Comparison of ENCODE assay signal across 10 mouse cellular contexts in the genomic region with DNA sequence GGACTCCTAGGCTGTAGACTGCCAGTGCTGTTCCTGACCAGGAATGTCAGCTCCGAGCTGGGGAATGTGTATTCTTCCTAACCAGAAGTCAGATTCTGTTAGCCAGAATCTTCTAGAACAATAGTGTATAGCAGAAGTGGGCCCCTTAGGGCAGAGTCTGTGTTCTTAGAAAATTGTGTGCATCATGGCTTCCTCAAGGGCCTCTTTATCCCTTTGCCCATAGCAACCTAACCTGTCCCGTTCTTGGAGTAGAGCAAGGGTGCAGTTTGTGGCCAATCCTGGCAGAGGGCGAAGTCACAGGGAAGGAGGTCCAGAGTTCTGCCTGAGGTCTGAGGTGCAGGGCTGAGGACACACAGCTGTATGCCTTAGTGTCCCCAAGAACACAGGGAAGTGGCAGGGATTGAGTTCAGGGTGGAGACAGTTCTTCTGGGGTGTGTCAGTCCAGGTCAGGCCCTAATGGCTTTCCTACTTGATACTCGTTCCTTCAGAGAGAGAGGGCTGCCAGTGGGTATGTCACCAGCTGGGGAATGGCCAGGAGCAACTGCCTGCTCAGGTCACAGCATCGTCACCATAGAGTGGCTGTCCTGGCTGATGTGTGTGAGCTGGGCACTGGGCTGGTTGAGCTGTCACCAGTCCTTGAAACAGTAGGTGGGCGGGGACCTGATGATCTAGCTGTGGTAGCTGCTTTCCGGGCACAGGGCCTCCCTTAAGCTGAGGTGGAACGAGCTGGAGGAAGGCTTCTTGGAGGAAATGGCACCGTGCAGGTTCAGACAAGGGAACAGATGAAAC. TPM values are rescaled to one million over a fixed set of nuclear protein-coding genes. Genes with fewer than 3 reads are reported as not detected.
DNase-seq lines count a peak whose midpoint lies in the region; TF ChIP-seq lines count a peak whose summit lies in the region.
"Had no signal": no experiment of that assay in that cellular context is flagged by ENCODE, and none has a peak within 500 bp of the region (broad histone marks: within the 10 kb centered on the region; RNA-seq: fewer than 3 reads in every experiment).

No protein-coding gene starts in this region.

- TF ChIP-seq EP300 in MEL (IDR thresholded peaks at IDR 0.05; ENCODE audit: low read depth in 1 of 2, low read length in 2 of 2) = no peak

- peak; percentile 52 for DNase-seq in MEL (ENCODE audit: low read depth, low spot score)
- DNase-seq in adrenal gland, postnatal 25 days = peak; percentile 66
- DNase-seq in heart, postnatal 10 days = peak; percentile 57 to 58
- peak; percentile 31 for DNase-seq in lung, postnatal 14 days
- DNase-seq in embryo, embryonic 11 days = no peak
- no peak for DNase-seq in cerebellum, postnatal 4 days (ENCODE audit: low spot score in 2 of 2)
- no peak for DNase-seq in cerebellum, adult 9-10 months
- DNase-seq: thymus, postnatal 25 days had no signal

- no peak for TF ChIP-seq RAD21 in MEL (IDR thresholded peaks at IDR 0.05; ENCODE audit: low read depth, low read length)

- TF ChIP-seq POLR2A in MEL (IDR thresholded peaks at IDR 0.05; ENCODE audit: control insufficient read depth in 1 of 2, insufficient read depth in 1 of 2, low read depth in 1 of 2, low read length in 2 of 2, poor library complexity in 1 of 2) = 0 out of 4 replicates have a peak, but pooled peaks of 1 of the 2 experiments have one; percentile 28

- no peaks in the 10 kb centered on the region for H3K79me2 ChIP-seq in MEL (ENCODE audit: control insufficient read depth, insufficient read depth, low read length, poor library complexity)

- H3K4me1 ChIP-seq in MEL (ENCODE audit: control insufficient read depth in 1 of 2, insufficient read depth in 2 of 2, low read length in 2 of 2) = peaks cover 22 to 54% of the 10 kb centered on the region in 2 experiments

- no peaks in the 10 kb centered on the region for H3K9me3 ChIP-seq in MEL (replicated peaks; ENCODE audit: insufficient read depth, low read length)

- H3K4me3 ChIP-seq in MEL (ENCODE audit: control insufficient read depth in 1 of 2, insufficient read depth in 1 of 2, low read depth in 2 of 2, low read length in 2 of 2) = no peak overlapping the region
- H3K4me3 ChIP-seq: myocyte had no signal

- no peak for TF ChIP-seq CTCF in MEL (IDR thresholded peaks at IDR 0.05 in 2 of 3, conservative IDR thresholded peaks at IDR 0.05 in 1 of 3; ENCODE audit: control insufficient read depth in 1 of 3, insufficient read depth in 1 of 3, low read depth in 2 of 3, low read length in 3 of 3, poor library complexity in 1 of 3, severe bottlenecking in 1 of 3)

- H3K27me3 ChIP-seq in MEL (ENCODE audit: control insufficient read depth in 1 of 2, insufficient read depth in 2 of 2, low read length in 2 of 2) = no peaks in the 10 kb centered on the region

- peak overlapping the region; percentile 2; the same call in 1 of the 2 replicates for H3K9ac ChIP-seq in MEL (ENCODE audit: control insufficient read depth, low read depth, low read length, poor library complexity, severe bottlenecking)
- H3K9ac ChIP-seq: hindbrain, embryonic 14.5 days had no signal

- H3K36me3 ChIP-seq in MEL (ENCODE audit: control insufficient read depth in 1 of 2, insufficient read depth in 2 of 2, low read length in 2 of 2) = peaks cover 0 to 33% of the 10 kb centered on the region in 2 experiments; a peak in 2 of 4 replicates

- peak overlapping the region; percentile 64 for H3K27ac ChIP-seq in MEL (ENCODE audit: control insufficient read depth, low read depth, low read length)
- H3K27ac ChIP-seq: hindbrain, embryonic 14.5 days had no signal

- intact Hi-C loops in heart, postnatal 10 days (cut with DNase I) = no loop called here

TF ChIP-seq in MEL, 35 proteins besides CTCF, POLR2A, EP300 and RAD21:
- TF ChIP-seq USF1 (IDR thresholded peaks at IDR 0.05; ENCODE audit: low read depth, low read length) (no peak), MXI1 (IDR thresholded peaks at IDR 0.05; ENCODE audit: low read depth, low read length) (no peak), ZMIZ1 (IDR thresholded peaks at IDR 0.05; ENCODE audit: low read depth, low read length) (no peak), TCF12 (IDR thresholded peaks at IDR 0.05; ENCODE audit: low read depth, low read length) (no peak)

RNA-seq across cellular contexts. Expression of gene Rxra, which starts 27.8 kb away (rescaled TPM):
- 9.6 and 11.7 TPM in 2 replicates for total RNA-seq in MEL (2012; rRNA removed)
- polyA plus RNA-seq in MEL (2012; ENCODE audit: insufficient read depth in 1 of 2, insufficient read length in 2 of 2, low read depth in 1 of 2, low replicate concordance in 2 of 2, missing spikeins in 1 of 2) = 10 to 100 TPM in 1 of 2 experiments, not detected in 1; 19.6 TPM
- 47.8 and 51.5 TPM in 2 replicates for total RNA-seq in adrenal gland, postnatal 25 days (2021)
- total RNA-seq in heart, postnatal 10 days (2021) = 10 to 100 TPM; 38.6 to 42.5 TPM

Comparison
In these comparisons a context has a peak if more than half of its experiments do, and no peak if none do; other contexts are left out.
1. DNase-seq: peak in MEL (single experiment), adrenal gland, postnatal 25 days (single experiment), heart, postnatal 10 days (2 of 2) and lung, postnatal 14 days (single experiment); none in embryo, embryonic 11 days (single experiment), cerebellum, postnatal 4 days (0 of 2) and cerebellum, adult 9-10 months (single experiment).